Mouse (Mus musculus) hindbrain, embryonic 11.5 days (tissue): ENCODE measurements around the gene Stoml2. TPM values are rescaled to one million over a fixed set of nuclear protein-coding genes. Genes with fewer than 3 reads are reported as not detected.

Experiments
- polyA plus RNA-seq: library from polyadenylated mRNA; unstranded; fragments of >200 nt; fragmentation: Nextera tagmentation; extraction: Ambion mirVana; gene quantifications from 2 replicates; pipeline ENCODE4 v1.2.1, GENCODE M21; 2014

The Stoml2 gene
- polyA plus RNA-seq, 1 experiment from 2014 or later = 353 TPM

Other genes with a start within 250 kb of the Stoml2 start
- 0.06 TPM in 1 of 2 replicates, not detected in the other for gene Fam205a1, start 177.8 kb downstream of the Stoml2 start, polyA plus RNA-seq
- gene Gm12394, start 174.9 kb downstream of the Stoml2 start, polyA plus RNA-seq = 0.70 and 0.71 TPM in 2 replicates
- 0.93 and 1.1 TPM in 2 replicates for gene Fam205c, start 157.5 kb downstream of the Stoml2 start, polyA plus RNA-seq
- gene Phf24, start 115.0 kb downstream of the Stoml2 start, polyA plus RNA-seq = 3.0 and 4.4 TPM in 2 replicates
- 23.6 and 24.4 TPM in 2 replicates for gene Dnajb5, start 81.9 kb downstream of the Stoml2 start, polyA plus RNA-seq
- gene 1700022I11Rik, start 62.1 kb downstream of the Stoml2 start, polyA plus RNA-seq = 0.27 and 0.40 TPM in 2 replicates
- gene Vcp, start 31.2 kb downstream of the Stoml2 start, polyA plus RNA-seq = 613 and 675 TPM in 2 replicates
- gene Fancg, start 21.2 kb downstream of the Stoml2 start, polyA plus RNA-seq = 14.9 and 22.0 TPM in 2 replicates
- 15.6 and 16.0 TPM in 2 replicates for gene Pigo, start 5.9 kb downstream of the Stoml2 start, polyA plus RNA-seq
- gene Fam214b, start 14.5 kb upstream of the Stoml2 start, polyA plus RNA-seq = 19.7 and 20.8 TPM in 2 replicates
- gene Unc13b, start 27.2 kb upstream of the Stoml2 start, polyA plus RNA-seq = 17.5 and 17.9 TPM in 2 replicates
- gene Atp8b5, start 235.4 kb upstream of the Stoml2 start, polyA plus RNA-seq = 0.17 and 0.23 TPM in 2 replicates